Mouse (Mus musculus) bone marrow macrophage, adult 2 months (primary cell): ENCODE results near the gene Fam117b. TPM values are rescaled to one million over a fixed set of nuclear protein-coding genes. Genes with fewer than 3 reads are reported as not detected.

ENCODE experiments used
- H3K27ac ChIP-seq: 2 replicates; pipeline ENCODE4 v1.5.1; 2012; ENCODE audit warnings: low read depth, low read length; ENCODE audit not compliant: insufficient read depth
- H3K4me1 ChIP-seq: 2 replicates; pipeline ENCODE4 v1.6.1; 2012; ENCODE audit warnings: low read length; ENCODE audit not compliant: control insufficient read depth, insufficient read depth
- H3K4me3 ChIP-seq: 2 replicates; pipeline ENCODE4 v1.5.1; 2012; ENCODE audit warnings: mild to moderate bottlenecking, low read length, moderate library complexity; ENCODE audit not compliant: insufficient read depth
- CTCF ChIP-seq: IDR thresholded peaks from 2 replicates; pipeline ENCODE4 v1.5.1; 2012; ENCODE audit warnings: low read depth, mild to moderate bottlenecking, low read length, moderate library complexity
- POLR2A ChIP-seq: IDR thresholded peaks from 2 replicates; pipeline ENCODE4 v1.6.1; 2012; ENCODE audit warnings: mild to moderate bottlenecking, low read depth, low read length, borderline replicate concordance
- polyA plus RNA-seq: library from polyadenylated mRNA; stranded (reverse); fragments of >200 nt; gene quantifications from 2 replicates; pipeline ENCODE4 v1.2.4, GENCODE M21; 2012; ENCODE audit not compliant: missing spikeins, insufficient read depth, insufficient read length

Gene Fam117b
- polyA plus RNA-seq, 1 experiment, result 29.2 TPM

- peak overlapping the region; percentile 32; the same call in 1 of the 2 replicates for H3K4me3 ChIP-seq
- H3K27ac ChIP-seq, result peak overlapping the region; percentile 30; the same call in 1 of the 2 replicates
- TF ChIP-seq CTCF (no peak), POLR2A (no peak)
- H3K4me1 ChIP-seq, result peaks cover 24% of the 10 kb centered on the region
Measured at GRCm38 (mm10) chr1:59895456-59895855, 17.4 kb upstream of the Fam117b start.

- Histone ChIP-seq H3K4me1 (peaks cover 24% of the 10 kb centered on the region), H3K27ac (no peak overlapping the region), H3K4me3 (no peak overlapping the region)
- TF ChIP-seq CTCF, result no peak
Measured at GRCm38 (mm10) chr1:59897147-59897798, 15.5 kb upstream of the Fam117b start.

- no peak for TF ChIP-seq CTCF
- no peak for TF ChIP-seq POLR2A
- no peak overlapping the region for H3K4me3 ChIP-seq
- no peak overlapping the region for H3K27ac ChIP-seq
- peaks cover 28% of the 10 kb centered on the region for H3K4me1 ChIP-seq
Measured at GRCm38 (mm10) chr1:59899679-59900078, 13.1 kb upstream of the Fam117b start.

DNA sequence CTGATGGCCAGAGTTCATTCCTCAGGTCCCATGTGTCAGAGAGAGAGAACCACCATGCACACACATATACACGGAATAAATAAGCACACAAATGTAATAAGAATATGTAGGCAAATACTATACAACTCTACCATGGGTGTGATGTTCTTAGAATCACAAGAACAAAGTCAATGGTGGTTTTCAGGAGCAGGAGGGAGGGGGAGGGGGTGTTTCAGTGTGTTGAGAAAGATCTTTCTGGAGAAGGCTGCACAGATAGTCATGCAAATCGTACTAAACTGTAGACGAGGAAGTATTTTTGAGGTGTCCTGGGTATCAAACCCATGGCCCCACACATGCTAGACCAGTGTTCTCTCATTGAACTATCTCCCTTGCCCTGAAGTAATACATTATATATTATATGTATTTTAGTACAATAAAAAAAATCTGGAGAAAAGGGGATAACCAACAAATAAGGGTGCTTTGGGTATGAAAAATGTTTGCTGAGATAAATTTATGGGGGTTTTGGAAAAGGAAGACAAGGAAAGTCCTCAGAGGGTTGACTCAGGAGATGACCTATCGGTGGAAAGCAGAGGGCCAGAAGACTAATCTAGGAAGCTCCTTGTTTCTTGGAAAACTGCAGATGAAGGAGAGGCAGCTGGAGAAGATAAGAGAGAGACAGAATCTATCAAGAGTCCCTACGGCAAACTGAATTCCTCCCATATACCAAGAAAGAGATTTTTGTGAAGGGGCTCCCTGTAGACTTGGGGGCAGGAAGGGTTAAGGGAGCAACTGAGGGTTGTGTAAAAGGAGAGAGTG lies 11.5 kb upstream of the Fam117b start:
- no peak overlapping the region for H3K27ac ChIP-seq
- H3K4me1 ChIP-seq, result peaks cover 15% of the 10 kb centered on the region
- no peak overlapping the region for H3K4me3 ChIP-seq
- TF ChIP-seq CTCF (no peak), POLR2A (no peak)

- H3K4me1 ChIP-seq, result peaks cover 26% of the 10 kb centered on the region
- H3K4me3 ChIP-seq, result no peak overlapping the region
- TF ChIP-seq POLR2A (no peak), CTCF (no peak)
- H3K27ac ChIP-seq, result no peak overlapping the region
Measured at GRCm38 (mm10) chr1:59902634-59903033, 10.2 kb upstream of the Fam117b start.

GRCm38 (mm10) chr1:59904630-59905295 lies 8.0 kb upstream of the Fam117b start:
- Histone ChIP-seq H3K4me1 (peaks cover 21% of the 10 kb centered on the region), H3K27ac (no peak overlapping the region), H3K4me3 (no peak overlapping the region)
- TF ChIP-seq POLR2A (no peak), CTCF (no peak)

GRCm38 (mm10) chr1:59905916-59906315 lies 6.9 kb upstream of the Fam117b start:
- peaks cover 19% of the 10 kb centered on the region for H3K4me1 ChIP-seq
- no peak overlapping the region for H3K4me3 ChIP-seq
- H3K27ac ChIP-seq, result no peak overlapping the region
- TF ChIP-seq CTCF, result no peak
- TF ChIP-seq POLR2A, result no peak

DNA sequence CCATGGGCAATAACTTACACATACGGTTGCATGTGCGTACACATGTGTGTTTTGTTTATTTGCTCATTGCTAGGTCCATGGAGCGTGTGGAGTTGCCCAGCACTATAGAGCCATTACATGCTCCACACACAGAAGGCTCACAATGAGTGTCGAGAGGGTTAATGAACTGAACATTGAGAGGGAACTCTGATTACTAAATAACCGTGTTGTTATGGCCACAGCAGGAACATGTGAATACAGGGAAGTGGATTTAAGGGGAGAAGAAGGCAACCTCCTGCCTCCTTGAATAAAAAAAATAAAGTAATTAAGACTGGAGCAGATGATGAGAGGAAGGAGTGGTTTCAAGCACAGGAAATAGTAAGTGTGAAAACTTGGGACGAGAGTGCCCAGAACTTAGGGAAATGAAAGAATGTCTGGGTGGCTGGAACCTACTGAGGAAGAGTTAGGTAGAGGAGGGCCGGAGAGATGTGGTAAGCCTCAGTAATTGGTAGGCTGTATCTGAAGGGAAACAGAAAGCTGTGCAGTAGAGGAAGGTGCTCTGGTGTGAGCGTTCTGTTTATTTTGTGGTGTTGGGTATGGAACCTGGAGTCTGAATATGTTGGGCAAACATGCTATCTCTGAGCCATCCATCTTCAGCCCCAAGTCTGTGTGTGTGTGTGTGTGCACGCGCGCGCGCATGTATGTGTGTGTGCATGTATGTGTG lies 5.8 kb upstream of the Fam117b start:
- TF ChIP-seq POLR2A, result no peak
- no peak for TF ChIP-seq CTCF
- Histone ChIP-seq H3K27ac (no peak overlapping the region), H3K4me1 (peaks cover 19% of the 10 kb centered on the region), H3K4me3 (no peak overlapping the region)

DNA sequence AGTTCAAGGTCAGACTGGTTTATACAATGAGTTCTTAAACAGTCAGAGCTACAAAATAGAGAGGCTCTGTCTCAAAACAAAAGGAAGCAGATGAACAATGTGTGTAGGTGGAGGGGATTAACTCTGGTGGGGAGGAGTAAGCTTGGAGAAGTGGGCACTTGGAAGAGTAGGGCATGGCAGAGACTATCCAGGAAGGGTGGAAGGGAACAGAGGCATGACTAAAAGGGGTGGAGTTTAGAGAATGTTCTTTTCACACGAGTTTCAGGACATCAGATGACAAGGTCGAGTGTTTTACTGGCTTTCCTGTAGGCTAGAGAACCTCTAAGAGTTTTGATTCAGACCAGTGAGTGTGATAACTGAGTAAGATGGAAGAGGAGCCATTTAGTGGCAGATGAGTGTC lies 5.1 kb upstream of the Fam117b start:
- no peak overlapping the region for H3K4me3 ChIP-seq

DNA sequence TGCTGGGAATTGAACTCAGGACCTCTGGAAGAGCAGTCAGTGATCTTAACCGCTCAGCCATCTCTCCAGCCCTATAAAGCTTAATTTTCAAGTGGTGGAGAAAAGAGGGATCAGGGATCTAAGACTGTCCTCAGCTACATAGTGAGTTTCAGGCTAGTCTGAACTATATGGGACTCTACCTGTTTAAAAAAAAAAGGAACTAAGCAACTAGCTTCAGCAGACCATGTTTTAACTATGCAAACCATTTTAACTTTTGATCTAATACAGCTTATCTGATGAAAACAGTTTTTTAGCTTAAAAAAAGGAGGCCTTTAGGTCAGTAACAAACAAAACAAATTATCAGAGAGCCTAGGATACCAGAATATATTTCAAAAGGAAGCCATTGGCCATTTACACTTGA lies 1.9 kb upstream of the Fam117b start:
- H3K4me1 ChIP-seq, result peaks cover 25% of the 10 kb centered on the region
- H3K27ac ChIP-seq, result no peak overlapping the region
- no peak overlapping the region for H3K4me3 ChIP-seq
- TF ChIP-seq CTCF, result no peak
- TF ChIP-seq POLR2A, result no peak

More for the DNA sequence above, 5.1 kb upstream of the Fam117b start:
- H3K27ac ChIP-seq, result no peak overlapping the region
- peaks cover 19% of the 10 kb centered on the region for H3K4me1 ChIP-seq
- no peak for TF ChIP-seq CTCF
- TF ChIP-seq POLR2A, result no peak
